Mouse (Mus musculus): ENCODE measurements around the gene Gpa33. TPM values are rescaled to one million over a fixed set of nuclear protein-coding genes. Genes with fewer than 3 reads are reported as not detected.
A peak's percentile ranks its signal among the peaks of the same experiment; 100 is the strongest.
"Not testable (repeated sequence)": the region's sequence is repeated elsewhere in the genome, so short reads cannot be mapped to it uniquely, and the experiment has no call there.

Gpa33 gene
- total RNA-seq, 2 experiments from 2014 or later: not detected

- intact Hi-C loops (cut with DNase I): no loop called here
- peak; percentile 26 for DNase-seq
- Histone ChIP-seq H3K4me3 (no peak overlapping the region), H3K27ac (no peak overlapping the region)
- no peak for TF ChIP-seq CTCF (IDR thresholded peaks at IDR 0.05)
Observed at GRCm38 (mm10) chr1:166138136-166138535, 8.1 kb downstream of the Gpa33 start.

- Histone ChIP-seq H3K4me3 (no peak overlapping the region), H3K27ac (no peak overlapping the region)
- no peak for DNase-seq
- intact Hi-C loops (cut with DNase I): no loop called here
- no peak for TF ChIP-seq CTCF (IDR thresholded peaks at IDR 0.05)
Observed at GRCm38 (mm10) chr1:166139113-166139512, 9.1 kb downstream of the Gpa33 start.

GRCm38 (mm10) chr1:166139620-166140184 is 9.7 kb downstream of the Gpa33 start:
- DNase-seq: no peak
- no peak for TF ChIP-seq CTCF (IDR thresholded peaks at IDR 0.05)
- H3K27ac ChIP-seq: no peak overlapping the region
- H3K4me3 ChIP-seq: no peak overlapping the region
- intact Hi-C loops (cut with DNase I): no loop called here

- intact Hi-C loops (cut with DNase I); H3K27ac ChIP-seq; DNase-seq; H3K4me3 ChIP-seq: not testable (repeated sequence)
Observed at GRCm38 (mm10) chr1:166141868-166142267, 11.8 kb downstream of the Gpa33 start.

GRCm38 (mm10) chr1:166142369-166142768 is 12.3 kb downstream of the Gpa33 start:
- DNase-seq: no peak
- Histone ChIP-seq H3K27ac (no peak overlapping the region), H3K4me3 (no peak overlapping the region)
- TF ChIP-seq CTCF (IDR thresholded peaks at IDR 0.05): no peak
- intact Hi-C loops (cut with DNase I): no loop called here

- H3K4me3 ChIP-seq: no peak overlapping the region
- H3K27ac ChIP-seq: no peak overlapping the region
- intact Hi-C loops (cut with DNase I): no loop called here
- no peak for TF ChIP-seq CTCF (IDR thresholded peaks at IDR 0.05)
- DNase-seq: no peak
Observed at GRCm38 (mm10) chr1:166146626-166147025, 16.6 kb downstream of the Gpa33 start.

- no peak overlapping the region for H3K4me3 ChIP-seq
- no peak for DNase-seq
- H3K27ac ChIP-seq: no peak overlapping the region
- intact Hi-C loops (cut with DNase I): no loop called here
- no peak for TF ChIP-seq CTCF (IDR thresholded peaks at IDR 0.05)
Observed at GRCm38 (mm10) chr1:166147657-166148056, 17.6 kb downstream of the Gpa33 start.

GRCm38 (mm10) chr1:166149441-166149840 is 19.4 kb downstream of the Gpa33 start:
- Histone ChIP-seq H3K27ac (no peak overlapping the region), H3K4me3 (no peak overlapping the region)
- no peak for TF ChIP-seq CTCF (IDR thresholded peaks at IDR 0.05)
- intact Hi-C loops (cut with DNase I): no loop called here
- DNase-seq: no peak

- intact Hi-C loops (cut with DNase I): no loop called here
- no peak for DNase-seq
- H3K27ac ChIP-seq: no peak overlapping the region
- TF ChIP-seq CTCF (IDR thresholded peaks at IDR 0.05): no peak
- H3K4me3 ChIP-seq: no peak overlapping the region
Observed at GRCm38 (mm10) chr1:166150035-166150434, 20.0 kb downstream of the Gpa33 start.

- no peak overlapping the region for H3K27ac ChIP-seq
- DNase-seq: no peak
- no peak for TF ChIP-seq CTCF (IDR thresholded peaks at IDR 0.05)
- intact Hi-C loops (cut with DNase I): no loop called here
- no peak overlapping the region for H3K4me3 ChIP-seq
Observed at GRCm38 (mm10) chr1:166151341-166151740, 21.3 kb downstream of the Gpa33 start.

GRCm38 (mm10) chr1:166152034-166152433 is 22.0 kb downstream of the Gpa33 start:
- no peak for DNase-seq
- TF ChIP-seq CTCF (IDR thresholded peaks at IDR 0.05): no peak
- no peak overlapping the region for H3K4me3 ChIP-seq
- no peak overlapping the region for H3K27ac ChIP-seq
- intact Hi-C loops (cut with DNase I): loop anchor here (1.0 kb wide), 1 partner anchor 48 kb away; no protein-coding TSS in a partner anchor

- TF ChIP-seq CTCF (IDR thresholded peaks at IDR 0.05): peak; percentile 99
- Histone ChIP-seq H3K4me3 (peak overlapping the region; percentile 26; the same call in 1 of the 2 replicates), H3K27ac (no peak overlapping the region)
- DNase-seq: peak; percentile 88
- intact Hi-C loops (cut with DNase I): loop anchor here (1.0 to 2.0 kb wide), 3 partner anchors 149 to 379 kb away; no protein-coding TSS in a partner anchor
Observed at GRCm38 (mm10) chr1:166153351-166154120, 23.5 kb downstream of the Gpa33 start.
